Mouse (Mus musculus): ENCODE data around the gene Cyp2d10. TPM values are rescaled to one million over a fixed set of nuclear protein-coding genes. Genes with fewer than 3 reads are reported as not detected.
"Not testable (repeated sequence)": the region's sequence is repeated elsewhere in the genome, so short reads cannot be mapped to it uniquely, and the experiment has no call there.

The Cyp2d10 gene
- polyA plus RNA-seq, 1 experiment from 2014 or later = not detected

GRCm38 (mm10) chr15:82377701-82378100 lies 29.3 kb downstream of the Cyp2d10 start:
- Histone ChIP-seq H3K9ac (replicated peaks; ENCODE audit: low read depth, low read length) (no peak overlapping the region), H3K9me3 (ENCODE audit: control insufficient read depth, low read depth, low read length) (no peaks in the 10 kb centered on the region), H3K27me3 (ENCODE audit: control insufficient read depth, insufficient read depth, low read length) (no peaks in the 10 kb centered on the region), H3K4me1 (ENCODE audit: control insufficient read depth, insufficient read depth, low read length) (peaks cover 27% of the 10 kb centered on the region), H3K27ac (ENCODE audit: low read length) (no peak overlapping the region), H3K4me3 (ENCODE audit: low read depth, low read length) (no peak overlapping the region), H3K4me2 (replicated peaks; ENCODE audit: low read depth, low read length) (no peak overlapping the region), H3K36me3 (ENCODE audit: control insufficient read depth, insufficient read depth, low read length) (no peaks in the 10 kb centered on the region)
- 70% methylated on average over 5 of the region's 5 CpGs for WGBS
- ATAC-seq (ENCODE audit: insufficient number of reproducible peaks, insufficient read depth, low FRiP score, low read depth) = no peak

- Histone ChIP-seq H3K9me3 (ENCODE audit: control insufficient read depth, low read depth, low read length) (no peaks in the 10 kb centered on the region), H3K27ac (ENCODE audit: low read length) (peak overlapping the region; percentile 3; the same call in 1 of the 2 replicates)
Measured at GRCm38 (mm10) chr15:82376393-82377138, 30.4 kb downstream of the Cyp2d10 start.

GRCm38 (mm10) chr15:82375855-82376254 lies 31.1 kb downstream of the Cyp2d10 start:
- H3K27me3 ChIP-seq (ENCODE audit: control insufficient read depth, insufficient read depth, low read length) = no peaks in the 10 kb centered on the region
- no peak for ATAC-seq (ENCODE audit: insufficient number of reproducible peaks, insufficient read depth, low FRiP score, low read depth)
- no peak overlapping the region for H3K27ac ChIP-seq (ENCODE audit: low read length)
- no peak overlapping the region for H3K9ac ChIP-seq (replicated peaks; ENCODE audit: low read depth, low read length)
- 87% methylated on average over 9 of the region's 9 CpGs for WGBS
- peaks cover 27% of the 10 kb centered on the region for H3K4me1 ChIP-seq (ENCODE audit: control insufficient read depth, insufficient read depth, low read length)
- H3K4me2 ChIP-seq (replicated peaks; ENCODE audit: low read depth, low read length) = no peak overlapping the region
- H3K9me3 ChIP-seq (ENCODE audit: control insufficient read depth, low read depth, low read length) = no peaks in the 10 kb centered on the region
- H3K36me3 ChIP-seq (ENCODE audit: control insufficient read depth, insufficient read depth, low read length) = no peaks in the 10 kb centered on the region
- H3K4me3 ChIP-seq (ENCODE audit: low read depth, low read length) = no peak overlapping the region

More at GRCm38 (mm10) chr15:82376393-82377138, 30.4 kb downstream of the Cyp2d10 start:
- no peaks in the 10 kb centered on the region for H3K27me3 ChIP-seq (ENCODE audit: control insufficient read depth, insufficient read depth, low read length)
- H3K4me2 ChIP-seq (replicated peaks; ENCODE audit: low read depth, low read length) = no peak overlapping the region
- H3K36me3 ChIP-seq (ENCODE audit: control insufficient read depth, insufficient read depth, low read length) = no peaks in the 10 kb centered on the region
- WGBS = 61% methylated on average over 17 of the region's 17 CpGs
- no peak for ATAC-seq (ENCODE audit: insufficient number of reproducible peaks, insufficient read depth, low FRiP score, low read depth)
- no peak overlapping the region for H3K4me3 ChIP-seq (ENCODE audit: low read depth, low read length)
- no peak overlapping the region for H3K9ac ChIP-seq (replicated peaks; ENCODE audit: low read depth, low read length)
- peaks cover 27% of the 10 kb centered on the region for H3K4me1 ChIP-seq (ENCODE audit: control insufficient read depth, insufficient read depth, low read length)

- ATAC-seq (ENCODE audit: insufficient number of reproducible peaks, insufficient read depth, low FRiP score, low read depth) = no peak
- no peaks in the 10 kb centered on the region for H3K27me3 ChIP-seq (ENCODE audit: control insufficient read depth, insufficient read depth, low read length)
- no peak overlapping the region for H3K9ac ChIP-seq (replicated peaks; ENCODE audit: low read depth, low read length)
- no peaks in the 10 kb centered on the region for H3K36me3 ChIP-seq (ENCODE audit: control insufficient read depth, insufficient read depth, low read length)
- H3K27ac ChIP-seq (ENCODE audit: low read length) = no peak overlapping the region
- H3K4me2 ChIP-seq (replicated peaks; ENCODE audit: low read depth, low read length) = no peak overlapping the region
- no peak overlapping the region for H3K4me3 ChIP-seq (ENCODE audit: low read depth, low read length)
- peaks cover 17% of the 10 kb centered on the region for H3K4me1 ChIP-seq (ENCODE audit: control insufficient read depth, insufficient read depth, low read length)
- H3K9me3 ChIP-seq (ENCODE audit: control insufficient read depth, low read depth, low read length) = no peaks in the 10 kb centered on the region
- 78% methylated on average over 5 of the region's 5 CpGs for WGBS
Measured at GRCm38 (mm10) chr15:82374437-82374836, 32.6 kb downstream of the Cyp2d10 start.

- Histone ChIP-seq H3K9me3 (ENCODE audit: control insufficient read depth, low read depth, low read length) (no peaks in the 10 kb centered on the region), H3K4me3 (ENCODE audit: low read depth, low read length) (no peak overlapping the region), H3K36me3 (ENCODE audit: control insufficient read depth, insufficient read depth, low read length) (no peaks in the 10 kb centered on the region), H3K27ac (ENCODE audit: low read length) (no peak overlapping the region), H3K27me3 (ENCODE audit: control insufficient read depth, insufficient read depth, low read length) (no peaks in the 10 kb centered on the region), H3K9ac (replicated peaks; ENCODE audit: low read depth, low read length) (no peak overlapping the region), H3K4me1 (ENCODE audit: control insufficient read depth, insufficient read depth, low read length) (peaks cover 14% of the 10 kb centered on the region), H3K4me2 (replicated peaks; ENCODE audit: low read depth, low read length) (no peak overlapping the region)
- 84% methylated on average over 5 of the region's 5 CpGs for WGBS
- no peak for ATAC-seq (ENCODE audit: insufficient number of reproducible peaks, insufficient read depth, low FRiP score, low read depth)
Measured at GRCm38 (mm10) chr15:82372991-82373390, 34.0 kb downstream of the Cyp2d10 start.

- WGBS = 89% methylated on average over 6 of the region's 6 CpGs
- Histone ChIP-seq H3K9me3 (ENCODE audit: control insufficient read depth, low read depth, low read length) (no peaks in the 10 kb centered on the region), H3K4me3 (ENCODE audit: low read depth, low read length) (no peak overlapping the region), H3K9ac (replicated peaks; ENCODE audit: low read depth, low read length) (no peak overlapping the region), H3K27me3 (ENCODE audit: control insufficient read depth, insufficient read depth, low read length) (no peaks in the 10 kb centered on the region), H3K4me2 (replicated peaks; ENCODE audit: low read depth, low read length) (no peak overlapping the region), H3K36me3 (ENCODE audit: control insufficient read depth, insufficient read depth, low read length) (no peaks in the 10 kb centered on the region), H3K4me1 (ENCODE audit: control insufficient read depth, insufficient read depth, low read length) (peaks cover 10% of the 10 kb centered on the region), H3K27ac (ENCODE audit: low read length) (no peak overlapping the region)
- ATAC-seq (ENCODE audit: insufficient number of reproducible peaks, insufficient read depth, low FRiP score, low read depth) = no peak
Measured at GRCm38 (mm10) chr15:82372446-82372845, 34.5 kb downstream of the Cyp2d10 start.

GRCm38 (mm10) chr15:82368851-82369250 lies 38.1 kb downstream of the Cyp2d10 start:
- Histone ChIP-seq H3K4me1 (ENCODE audit: control insufficient read depth, insufficient read depth, low read length) (no peaks in the 10 kb centered on the region), H3K9ac (replicated peaks; ENCODE audit: low read depth, low read length) (no peak overlapping the region), H3K4me2 (replicated peaks; ENCODE audit: low read depth, low read length) (no peak overlapping the region), H3K9me3 (ENCODE audit: control insufficient read depth, low read depth, low read length) (no peaks in the 10 kb centered on the region), H3K27me3 (ENCODE audit: control insufficient read depth, insufficient read depth, low read length) (no peaks in the 10 kb centered on the region), H3K36me3 (ENCODE audit: control insufficient read depth, insufficient read depth, low read length) (no peaks in the 10 kb centered on the region), H3K4me3 (ENCODE audit: low read depth, low read length) (no peak overlapping the region), H3K27ac (ENCODE audit: low read length) (no peak overlapping the region)
- no peak for ATAC-seq (ENCODE audit: insufficient number of reproducible peaks, insufficient read depth, low FRiP score, low read depth)
- WGBS = 82% methylated on average over 1 of the region's 1 CpGs

GRCm38 (mm10) chr15:82368146-82368545 lies 38.8 kb downstream of the Cyp2d10 start:
- 86% methylated on average over 4 of the region's 4 CpGs for WGBS
- no peak overlapping the region for H3K4me3 ChIP-seq (ENCODE audit: low read depth, low read length)
- ATAC-seq (ENCODE audit: insufficient number of reproducible peaks, insufficient read depth, low FRiP score, low read depth) = no peak

GRCm38 (mm10) chr15:82364561-82364960 lies 42.4 kb downstream of the Cyp2d10 start:
- H3K36me3 ChIP-seq (ENCODE audit: control insufficient read depth, insufficient read depth, low read length); H3K4me3 ChIP-seq (ENCODE audit: low read depth, low read length); H3K9me3 ChIP-seq (ENCODE audit: control insufficient read depth, low read depth, low read length); H3K9ac ChIP-seq (replicated peaks; ENCODE audit: low read depth, low read length); ATAC-seq (ENCODE audit: insufficient number of reproducible peaks, insufficient read depth, low FRiP score, low read depth); H3K4me2 ChIP-seq (replicated peaks; ENCODE audit: low read depth, low read length); H3K4me1 ChIP-seq (ENCODE audit: control insufficient read depth, insufficient read depth, low read length); H3K27ac ChIP-seq (ENCODE audit: low read length); H3K27me3 ChIP-seq (ENCODE audit: control insufficient read depth, insufficient read depth, low read length): not testable (repeated sequence)
- WGBS = 23% methylated on average over 5 of the region's 9 CpGs

More at GRCm38 (mm10) chr15:82368146-82368545, 38.8 kb downstream of the Cyp2d10 start:
- Histone ChIP-seq H3K36me3 (ENCODE audit: control insufficient read depth, insufficient read depth, low read length) (no peaks in the 10 kb centered on the region), H3K4me2 (replicated peaks; ENCODE audit: low read depth, low read length) (no peak overlapping the region), H3K4me1 (ENCODE audit: control insufficient read depth, insufficient read depth, low read length) (no peaks in the 10 kb centered on the region), H3K9ac (replicated peaks; ENCODE audit: low read depth, low read length) (no peak overlapping the region), H3K27ac (ENCODE audit: low read length) (no peak overlapping the region), H3K27me3 (ENCODE audit: control insufficient read depth, insufficient read depth, low read length) (no peaks in the 10 kb centered on the region), H3K9me3 (ENCODE audit: control insufficient read depth, low read depth, low read length) (no peaks in the 10 kb centered on the region)
